Mouse (Mus musculus): ENCODE data around the gene Pcbd1. TPM values are rescaled to one million over a fixed set of nuclear protein-coding genes. Genes with fewer than 3 reads are reported as not detected.
"Not testable (repeated sequence)": the region's sequence is repeated elsewhere in the genome, so short reads cannot be mapped to it uniquely, and the experiment has no call there.

Gene Pcbd1
- polyA plus RNA-seq, 1 experiment = 26.3 TPM

DNA sequence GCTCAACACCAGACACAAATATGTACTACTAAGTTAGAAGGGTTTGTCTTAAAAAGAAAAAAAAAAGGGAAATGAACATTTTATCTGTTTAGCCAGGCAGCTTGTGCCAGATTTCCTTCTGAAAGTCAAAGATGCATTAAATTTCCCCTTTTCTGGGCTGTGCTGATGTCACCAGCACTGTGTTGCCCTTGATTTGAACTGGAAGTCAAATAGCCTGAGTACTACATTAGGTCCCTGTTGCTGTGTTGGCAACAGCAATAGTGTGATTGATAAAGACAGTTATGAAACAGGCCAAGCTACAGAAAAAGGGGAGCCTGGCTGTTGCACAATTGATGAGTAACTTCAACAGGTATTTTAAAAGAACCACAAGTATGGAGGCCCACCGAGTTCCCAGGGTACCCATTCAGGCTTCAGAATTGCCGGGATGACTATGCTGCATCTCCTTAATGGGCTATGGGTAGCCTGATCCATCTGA is 25.2 kb downstream of the Pcbd1 start:
- H3K4me3 ChIP-seq (replicated peaks; ENCODE audit: insufficient read depth, low read depth, low read length) = no peak overlapping the region
- no peak for DNase-seq
- H3K27ac ChIP-seq (ENCODE audit: insufficient read depth, low read length) = no peak overlapping the region
- H3K4me1 ChIP-seq (ENCODE audit: control insufficient read depth, insufficient read depth, low read length) = no peaks in the 10 kb centered on the region
- TF ChIP-seq CTCF (IDR thresholded peaks at IDR 0.05; ENCODE audit: borderline replicate concordance, insufficient read depth, low read depth, low read length) (no peak), POLR2A (IDR thresholded peaks at IDR 0.05; ENCODE audit: borderline replicate concordance, insufficient read depth, low read length) (no peak)
- no peaks in the 10 kb centered on the region for H3K27me3 ChIP-seq (ENCODE audit: control insufficient read depth, insufficient read depth, low read length)
- 98% methylated on average over 2 of the region's 2 CpGs for WGBS

DNA sequence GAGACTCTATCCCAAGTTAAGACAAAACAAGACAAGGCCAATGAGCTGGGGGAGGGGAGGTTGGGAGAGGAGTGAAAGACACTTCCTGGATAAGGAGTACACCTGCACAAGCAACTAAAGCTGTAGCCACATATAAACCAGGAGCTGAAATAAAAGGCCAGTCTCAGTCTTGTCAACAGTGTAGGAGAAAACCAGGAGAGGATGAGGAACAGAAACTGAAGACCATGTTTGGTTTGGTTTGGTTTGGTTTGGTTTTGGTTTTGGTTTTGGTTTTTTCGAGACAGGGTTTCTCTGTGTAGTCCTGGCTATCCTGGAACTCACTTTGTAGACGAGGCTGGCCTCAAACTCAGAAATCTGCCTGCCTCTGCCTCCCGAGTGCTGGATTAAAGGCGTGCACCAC is 32.6 kb downstream of the Pcbd1 start:
- not testable (repeated sequence) for H3K27me3 ChIP-seq (ENCODE audit: control insufficient read depth, insufficient read depth, low read length); H3K4me1 ChIP-seq (ENCODE audit: control insufficient read depth, insufficient read depth, low read length); H3K4me3 ChIP-seq (replicated peaks; ENCODE audit: insufficient read depth, low read depth, low read length); H3K27ac ChIP-seq (ENCODE audit: insufficient read depth, low read length); DNase-seq
- 92% methylated on average over 4 of the region's 4 CpGs for WGBS

DNA sequence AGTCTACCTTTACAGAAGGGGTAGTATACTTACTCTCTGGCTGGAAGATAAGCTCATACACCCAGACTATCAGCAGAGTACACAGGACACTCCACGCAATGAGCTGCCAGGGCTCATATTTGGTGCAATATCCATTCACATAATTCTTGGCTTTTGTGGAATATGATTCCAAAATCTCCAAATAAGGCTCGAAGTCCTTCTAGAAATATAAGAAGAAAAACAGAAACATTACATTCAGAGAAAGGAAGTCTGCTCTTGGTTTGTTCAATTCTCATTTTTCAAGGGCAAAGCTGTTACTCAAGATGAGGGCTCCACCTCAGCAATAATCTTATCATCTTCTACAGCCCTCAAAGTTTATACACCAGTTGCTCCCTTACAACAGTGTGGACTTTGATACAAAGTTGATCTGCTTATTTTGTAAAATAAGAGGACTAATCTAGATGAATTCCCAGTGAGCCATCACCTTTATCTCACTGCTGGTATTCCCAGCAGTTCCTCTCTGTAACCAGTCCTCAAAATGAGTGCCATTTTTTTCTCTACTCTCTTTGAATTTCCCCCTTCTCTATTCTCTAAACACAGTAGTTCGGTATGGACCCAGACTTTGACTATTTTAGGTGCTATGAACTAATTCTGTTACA is 34.3 kb downstream of the Pcbd1 start:
- WGBS = 92% methylated on average over 3 of the region's 3 CpGs
- no peak overlapping the region for H3K4me3 ChIP-seq (replicated peaks; ENCODE audit: insufficient read depth, low read depth, low read length)
- no peak for TF ChIP-seq POLR2A (IDR thresholded peaks at IDR 0.05; ENCODE audit: borderline replicate concordance, insufficient read depth, low read length)
- TF ChIP-seq CTCF (IDR thresholded peaks at IDR 0.05; ENCODE audit: borderline replicate concordance, insufficient read depth, low read depth, low read length) = no peak
- DNase-seq = no peak
- H3K27me3 ChIP-seq (ENCODE audit: control insufficient read depth, insufficient read depth, low read length) = no peaks in the 10 kb centered on the region
- H3K27ac ChIP-seq (ENCODE audit: insufficient read depth, low read length) = no peak overlapping the region
- no peaks in the 10 kb centered on the region for H3K4me1 ChIP-seq (ENCODE audit: control insufficient read depth, insufficient read depth, low read length)

DNA sequence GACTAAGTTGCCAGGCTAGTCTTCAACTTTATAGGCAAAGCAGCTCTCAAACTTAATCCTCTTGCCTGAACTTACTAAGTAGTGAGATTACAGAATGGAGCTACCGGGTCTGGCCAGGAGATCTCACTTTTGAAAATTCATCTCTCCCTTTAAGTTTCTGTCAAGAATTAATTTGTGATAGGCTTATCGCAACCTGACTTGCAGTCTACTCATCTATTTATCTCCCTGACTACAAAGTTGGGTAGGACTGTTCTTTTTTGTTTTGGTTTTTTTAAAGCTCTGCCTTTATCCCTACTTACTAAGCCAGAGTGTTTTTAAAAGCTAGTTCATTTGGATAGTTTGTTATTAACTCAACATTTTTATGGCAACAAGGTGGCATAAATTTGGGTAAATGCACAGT is 35.3 kb downstream of the Pcbd1 start:
- H3K27ac ChIP-seq (ENCODE audit: insufficient read depth, low read length) = no peak overlapping the region
- 97% methylated on average over 2 of the region's 2 CpGs for WGBS
- H3K27me3 ChIP-seq (ENCODE audit: control insufficient read depth, insufficient read depth, low read length) = no peaks in the 10 kb centered on the region
- H3K4me3 ChIP-seq (replicated peaks; ENCODE audit: insufficient read depth, low read depth, low read length) = no peak overlapping the region
- H3K4me1 ChIP-seq (ENCODE audit: control insufficient read depth, insufficient read depth, low read length) = no peaks in the 10 kb centered on the region; the same call in 1 of the 2 replicates
- TF ChIP-seq POLR2A (IDR thresholded peaks at IDR 0.05; ENCODE audit: borderline replicate concordance, insufficient read depth, low read length) = no peak
- no peak for TF ChIP-seq CTCF (IDR thresholded peaks at IDR 0.05; ENCODE audit: borderline replicate concordance, insufficient read depth, low read depth, low read length)
- no peak for DNase-seq

DNA sequence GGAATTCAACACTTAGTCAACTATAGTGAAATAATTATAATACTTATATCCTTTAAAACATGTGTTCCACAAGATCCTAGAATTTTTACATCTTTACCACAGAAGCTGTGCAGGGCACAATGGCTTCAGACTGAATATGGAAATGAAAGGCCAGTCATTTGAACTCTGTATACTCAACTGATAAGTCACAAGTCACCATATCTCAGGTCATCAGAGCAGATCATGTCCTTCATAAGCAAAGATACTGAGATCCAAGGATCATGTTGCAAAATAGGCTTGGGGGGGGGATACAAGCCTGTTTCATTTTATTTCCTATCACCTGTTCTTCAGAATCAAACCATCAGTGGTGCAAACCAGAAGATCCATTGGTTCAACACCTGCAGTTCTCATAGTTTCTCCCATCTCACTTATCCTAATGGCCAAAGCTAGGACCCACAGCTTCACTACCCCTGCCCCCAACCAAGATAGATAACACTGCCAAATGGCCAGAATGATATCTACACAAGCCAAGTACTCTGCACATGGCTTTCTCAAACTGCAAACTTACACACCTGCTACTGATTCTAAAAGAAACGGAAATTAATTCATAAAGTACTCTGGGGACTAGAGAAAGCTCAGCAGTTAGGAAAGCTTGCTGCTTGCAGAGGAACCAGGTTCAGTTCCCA is 39.7 kb downstream of the Pcbd1 start:
- DNase-seq = no peak
- H3K27ac ChIP-seq (ENCODE audit: insufficient read depth, low read length) = no peak overlapping the region
- no peaks in the 10 kb centered on the region for H3K27me3 ChIP-seq (ENCODE audit: control insufficient read depth, insufficient read depth, low read length)
- WGBS = 61% methylated on average over 1 of the region's 1 CpGs
- H3K4me3 ChIP-seq (replicated peaks; ENCODE audit: insufficient read depth, low read depth, low read length) = no peak overlapping the region
- H3K4me1 ChIP-seq (ENCODE audit: control insufficient read depth, insufficient read depth, low read length) = peaks cover 7% of the 10 kb centered on the region; the same call in 1 of the 2 replicates
- TF ChIP-seq POLR2A (IDR thresholded peaks at IDR 0.05; ENCODE audit: borderline replicate concordance, insufficient read depth, low read length) (no peak), CTCF (IDR thresholded peaks at IDR 0.05; ENCODE audit: borderline replicate concordance, insufficient read depth, low read depth, low read length) (no peak)

DNA sequence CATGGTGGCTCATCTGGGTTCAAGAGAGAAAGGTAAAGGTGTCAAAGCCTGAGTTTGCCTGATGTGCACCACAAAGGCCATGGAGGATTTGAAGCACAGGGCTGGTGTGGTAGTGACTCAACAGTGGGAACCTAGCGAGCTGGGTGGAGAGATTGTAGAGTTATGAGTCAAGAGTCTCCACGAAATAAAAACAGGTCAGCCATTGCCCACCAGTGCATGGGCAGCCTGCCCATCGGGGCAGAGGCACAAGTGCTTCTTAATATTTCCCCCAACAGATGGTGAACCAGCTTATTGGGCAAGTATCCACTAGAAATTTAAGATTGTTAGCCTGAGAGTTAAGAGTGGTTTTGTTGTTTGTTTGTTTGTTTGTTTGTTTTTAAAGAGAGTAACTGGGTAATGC is 41.8 kb downstream of the Pcbd1 start:
- peak; percentile 40 to 63 for DNase-seq
- no peak for TF ChIP-seq POLR2A (IDR thresholded peaks at IDR 0.05; ENCODE audit: borderline replicate concordance, insufficient read depth, low read length)
- Histone ChIP-seq H3K27ac (ENCODE audit: insufficient read depth, low read length) (no peak overlapping the region), H3K4me1 (ENCODE audit: control insufficient read depth, insufficient read depth, low read length) (peaks cover 7% of the 10 kb centered on the region; the same call in 1 of the 2 replicates), H3K27me3 (ENCODE audit: control insufficient read depth, insufficient read depth, low read length) (no peaks in the 10 kb centered on the region), H3K4me3 (replicated peaks; ENCODE audit: insufficient read depth, low read depth, low read length) (no peak overlapping the region)
- 21% methylated on average over 3 of the region's 3 CpGs for WGBS

DNA sequence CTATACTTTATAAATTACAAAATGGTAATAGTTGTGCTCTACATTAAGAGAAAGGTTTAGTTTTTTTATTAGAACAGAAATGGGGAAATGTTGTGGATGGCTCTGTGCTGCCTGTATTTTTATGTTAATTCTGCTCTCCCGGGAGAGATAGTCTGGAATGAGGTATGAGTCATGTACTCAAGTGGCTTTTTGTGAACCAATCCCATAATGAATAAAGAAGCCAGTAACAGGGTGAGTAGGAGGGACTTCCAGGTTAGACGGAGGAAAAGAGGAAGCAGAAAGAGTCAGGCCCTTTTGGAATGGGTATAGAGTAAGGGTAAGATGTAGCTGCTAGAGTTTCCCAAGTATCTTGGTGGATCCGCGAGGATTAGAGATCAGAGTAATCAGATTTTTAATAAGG is 44.9 kb downstream of the Pcbd1 start:
- no peak overlapping the region for H3K27ac ChIP-seq (ENCODE audit: insufficient read depth, low read length)
- no peak for TF ChIP-seq POLR2A (IDR thresholded peaks at IDR 0.05; ENCODE audit: borderline replicate concordance, insufficient read depth, low read length)
- TF ChIP-seq CTCF (IDR thresholded peaks at IDR 0.05; ENCODE audit: borderline replicate concordance, insufficient read depth, low read depth, low read length) = no peak
- no peak for DNase-seq
- H3K27me3 ChIP-seq (ENCODE audit: control insufficient read depth, insufficient read depth, low read length) = no peaks in the 10 kb centered on the region
- no peak overlapping the region for H3K4me3 ChIP-seq (replicated peaks; ENCODE audit: insufficient read depth, low read depth, low read length)
- WGBS = 79% methylated on average over 4 of the region's 4 CpGs
- H3K4me1 ChIP-seq (ENCODE audit: control insufficient read depth, insufficient read depth, low read length) = peaks cover 7% of the 10 kb centered on the region; the same call in 1 of the 2 replicates

DNA sequence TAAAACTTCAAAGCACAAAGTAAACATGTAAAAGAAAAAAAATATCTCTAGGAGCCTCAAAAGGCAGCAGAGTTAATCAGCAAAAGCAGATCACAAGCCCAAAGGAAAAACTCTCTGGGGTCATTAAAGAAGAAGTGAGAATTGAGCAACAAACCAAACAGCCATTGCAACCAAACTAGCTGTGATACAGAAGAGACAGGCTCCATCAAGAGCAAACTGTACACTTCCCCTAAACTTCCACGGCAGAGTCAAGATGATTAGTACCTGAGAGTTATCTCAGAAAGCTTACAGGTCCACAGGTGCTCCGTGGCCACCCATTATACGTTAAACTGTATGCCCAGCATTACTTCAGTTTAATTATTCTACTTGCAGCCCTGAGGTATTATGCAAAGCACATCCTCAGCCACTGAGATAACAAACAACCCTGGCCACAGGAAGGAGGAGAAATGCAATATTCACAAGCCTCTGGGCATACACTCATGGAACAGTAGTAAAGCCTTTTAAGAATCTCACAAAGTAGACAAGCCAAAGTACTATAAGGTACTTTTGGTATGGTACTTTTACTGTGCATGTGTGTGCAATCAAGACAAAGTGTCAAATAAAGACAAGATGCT is 46.2 kb downstream of the Pcbd1 start:
- Histone ChIP-seq H3K27ac (ENCODE audit: insufficient read depth, low read length) (no peak overlapping the region), H3K4me1 (ENCODE audit: control insufficient read depth, insufficient read depth, low read length) (0 out of 2 replicates have a peak, but pooled peaks cover 7% of the 10 kb centered on the region), H3K4me3 (replicated peaks; ENCODE audit: insufficient read depth, low read depth, low read length) (no peak overlapping the region), H3K27me3 (ENCODE audit: control insufficient read depth, insufficient read depth, low read length) (no peaks in the 10 kb centered on the region)
- WGBS = 76% methylated on average over 3 of the region's 3 CpGs
- DNase-seq = no peak
- TF ChIP-seq CTCF (IDR thresholded peaks at IDR 0.05; ENCODE audit: borderline replicate concordance, insufficient read depth, low read depth, low read length) (no peak), POLR2A (IDR thresholded peaks at IDR 0.05; ENCODE audit: borderline replicate concordance, insufficient read depth, low read length) (no peak)

Data from cerebellum, adult 2 months (tissue).